Mouse (Mus musculus): ENCODE measurements around the gene Ina.
"Not testable (repeated sequence)": the region's sequence is repeated elsewhere in the genome, so short reads cannot be mapped to it uniquely, and the experiment has no call there.

- TF ChIP-seq CTCF, EP300 (IDR thresholded peaks at IDR 0.05; ENCODE audit: low read depth): not testable (repeated sequence)
These were observed 23.9 kb upstream of the Ina start for GRCm38 (mm10) chr19:46990625-46991024.

Measured in liver, postnatal 0 days (tissue).